Mouse (Mus musculus) stomach, postnatal 0 days (tissue): ENCODE measurements around the gene Dlk1.

Experiments
- CTCF ChIP-seq: IDR thresholded peaks from 2 replicates; pipeline ENCODE4 v1.5.1; 2016; ENCODE audit warnings: antibody characterized with exemption, low read depth, mild to moderate bottlenecking, moderate library complexity
- EP300 ChIP-seq: optimal IDR thresholded peaks from 2 replicates; pipeline ENCODE3; 2016; ENCODE audit warnings: antibody characterized with exemption

DNA sequence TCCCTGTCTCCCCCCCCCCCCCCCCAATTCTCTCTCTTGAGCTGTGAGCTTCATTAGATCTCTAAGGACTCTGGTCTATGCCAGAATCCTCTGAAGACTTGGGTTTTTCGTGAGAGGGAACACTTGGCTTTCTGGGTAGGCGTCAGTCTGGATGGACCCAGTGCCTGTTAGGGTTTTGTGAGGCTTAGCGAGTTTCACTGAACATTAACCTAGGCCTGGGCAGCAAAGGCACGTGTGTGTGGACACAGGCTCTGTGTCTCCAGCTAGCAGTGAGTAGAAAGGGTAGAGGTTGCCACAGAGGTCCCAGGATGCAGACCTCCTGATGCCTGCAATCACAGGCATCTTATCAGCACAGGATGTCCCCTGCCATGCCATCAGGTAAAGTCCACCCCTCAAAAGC lies 48.4 kb downstream of the Dlk1 start:
- TF ChIP-seq CTCF (no peak), EP300 (no peak)
